Mouse (Mus musculus) MN1 (cell line): Measurements from ENCODE around the gene Cpt1b.
"Not testable (repeated sequence)": the region's sequence is repeated elsewhere in the genome, so short reads cannot be mapped to it uniquely, and the experiment has no call there.

Experiments used
- DNase-seq: peaks from one replicate; pipeline ENCODE4 v3.0.0-alpha.2; 2016; ENCODE audit warnings: low spot score

Gene Cpt1b

GRCm38 (mm10) chr15:89431806-89432205 is 6.1 kb upstream of the Cpt1b start:
- no peak for DNase-seq

- DNase-seq, result no peak
These were observed 5.6 kb upstream of the Cpt1b start for GRCm38 (mm10) chr15:89431271-89431670.

GRCm38 (mm10) chr15:89430771-89431170 is 5.1 kb upstream of the Cpt1b start:
- DNase-seq, result not testable (repeated sequence)

- DNase-seq, result peak; percentile 57
These were observed 4.7 kb upstream of the Cpt1b start for GRCm38 (mm10) chr15:89430341-89430740.

- DNase-seq, result peak; percentile 97
These were observed 3.9 kb upstream of the Cpt1b start, which contains the start of the genes C730034F03Rik, Gm44502 and Chkb for GRCm38 (mm10) chr15:89429352-89430221. Gene C730034F03Rik (plus strand): TSS chr15:89429589. Gene Gm44502 (minus strand): TSS chr15:89429696. Gene Chkb (minus strand): TSS chr15:89429908.

GRCm38 (mm10) chr15:89428821-89429351 is 3.2 kb upstream of the Cpt1b start:
- DNase-seq, result peak; percentile 30

- no peak for DNase-seq
These were observed 2.6 kb upstream of the Cpt1b start for GRCm38 (mm10) chr15:89428136-89428790.

GRCm38 (mm10) chr15:89426716-89427115 is 1.1 kb upstream of the Cpt1b start:
- no peak for DNase-seq

- no peak for DNase-seq
These were observed 1.0 kb downstream of the Cpt1b start for GRCm38 (mm10) chr15:89424621-89425020.

- no peak for DNase-seq
These were observed 3.7 kb downstream of the Cpt1b start for GRCm38 (mm10) chr15:89421938-89422337.

- no peak for DNase-seq
These were observed 10.4 kb downstream of the Cpt1b start for GRCm38 (mm10) chr15:89415282-89415681.

- DNase-seq, result no peak
These were observed 15.5 kb downstream of the Cpt1b start, which contains the start of gene Syce3 for GRCm38 (mm10) chr15:89410118-89410517. Gene Syce3 (minus strand): TSS chr15:89410503.

GRCm38 (mm10) chr15:89406691-89407090 is 19.0 kb downstream of the Cpt1b start:
- no peak for DNase-seq

- DNase-seq, result no peak
These were observed 20.6 kb downstream of the Cpt1b start for GRCm38 (mm10) chr15:89404831-89405623.

- DNase-seq, result no peak
These were observed 23.2 kb downstream of the Cpt1b start for GRCm38 (mm10) chr15:89402471-89402870.

- DNase-seq, result no peak
These were observed 25.9 kb downstream of the Cpt1b start for GRCm38 (mm10) chr15:89399716-89400115.

GRCm38 (mm10) chr15:89398146-89398545 is 27.5 kb downstream of the Cpt1b start:
- no peak for DNase-seq

- no peak for DNase-seq
These were observed 28.8 kb downstream of the Cpt1b start for GRCm38 (mm10) chr15:89396883-89397282.

- DNase-seq, result no peak
These were observed 35.6 kb downstream of the Cpt1b start for GRCm38 (mm10) chr15:89390081-89390480.

GRCm38 (mm10) chr15:89387127-89387526 is 38.5 kb downstream of the Cpt1b start:
- DNase-seq, result no peak

- DNase-seq, result no peak
These were observed 41.0 kb downstream of the Cpt1b start, which contains the start of gene Klhdc7b for GRCm38 (mm10) chr15:89384617-89385016. Gene Klhdc7b (plus strand): TSS chr15:89384917.

GRCm38 (mm10) chr15:89379429-89379828 is 46.2 kb downstream of the Cpt1b start:
- DNase-seq, result no peak
